Mouse (Mus musculus) limb, embryonic 13.5 days (tissue): Measurements from ENCODE around the gene Ifitm3. TPM values are rescaled to one million over a fixed set of nuclear protein-coding genes. Genes with fewer than 3 reads are reported as not detected.
A peak's percentile ranks its signal among the peaks of the same experiment; 100 is the strongest.
"Not testable (repeated sequence)": the region's sequence is repeated elsewhere in the genome, so short reads cannot be mapped to it uniquely, and the experiment has no call there.

Source experiments
- ATAC-seq: fragments of 200-750 bp; cut with Nextera tagmentation; 2 replicates; pipeline ENCODE4 v1.8.0; 2017; ENCODE audit warnings: low read depth, moderate number of reproducible peaks, moderate TSS enrichment; ENCODE audit not compliant: low FRiP score
- H3K27ac ChIP-seq: fragments of 300-500 bp; sonication (generic); 2 replicates; pipeline ENCODE4 v1.5.1; 2015; ENCODE audit warnings: inconsistent platforms, mild to moderate bottlenecking, moderate library complexity
- H3K27me3 ChIP-seq: fragments of 300-500 bp; sonication (generic); 2 replicates; pipeline ENCODE4 v1.6.1; 2015; ENCODE audit warnings: mild to moderate bottlenecking, inconsistent platforms
- H3K36me3 ChIP-seq: fragments of 300-500 bp; sonication (generic); 2 replicates; pipeline ENCODE4 v1.6.1; 2015; ENCODE audit warnings: inconsistent platforms, mild to moderate bottlenecking, moderate library complexity
- H3K4me1 ChIP-seq: fragments of 300-500 bp; sonication (generic); 2 replicates; pipeline ENCODE4 v1.6.1; 2015; ENCODE audit warnings: inconsistent platforms
- H3K4me2 ChIP-seq: fragments of 300-500 bp; sonication (generic); replicated peaks from 2 replicates; pipeline ENCODE4 v1.6.1; 2015; ENCODE audit warnings: inconsistent platforms, mild to moderate bottlenecking, moderate library complexity
- H3K4me3 ChIP-seq: fragments of 300-500 bp; sonication (generic); 2 replicates; pipeline ENCODE4 v1.5.1; 2015; ENCODE audit warnings: moderate library complexity, mild to moderate bottlenecking, inconsistent platforms
- H3K9ac ChIP-seq: fragments of 300-500 bp; sonication (generic); 2 replicates; pipeline ENCODE4 v1.6.1; 2015; ENCODE audit warnings: mild to moderate bottlenecking, inconsistent platforms
- H3K9me3 ChIP-seq: fragments of 300-500 bp; sonication (generic); 2 replicates; pipeline ENCODE4 v1.6.1; 2016; ENCODE audit warnings: inconsistent platforms
- WGBS: fragments of 180-500 bp; shearing (Covaris S2); methylation state at CpG from one replicate; pipeline ENCODE4 v1.1.7; 2015; 5-methylcytosine and 5-hydroxymethylcytosine counted together
- polyA plus RNA-seq: library from polyadenylated mRNA; unstranded; fragments of >200 nt; fragmentation: Nextera tagmentation; extraction: Ambion mirVana; gene quantifications from 2 replicates; pipeline ENCODE4 v1.2.1, GENCODE M21; 2015

The Ifitm3 gene
- polyA plus RNA-seq, 1 experiment from 2014 or later = 121 TPM

GRCm38 (mm10) chr7:141028831-141029230 is 18.3 kb upstream of the Ifitm3 start, which contains the start of gene Gm17387:
Gene Gm17387 (plus strand): TSS chr7:141029131.
- Histone ChIP-seq H3K4me1 (peaks cover 4% of the 10 kb centered on the region; the same call in 1 of the 2 replicates), H3K4me3 (no peak within 1 kb of the TSS), H3K27me3 (no peaks in the 10 kb centered on the region), H3K4me2 (no peak within 1 kb of the TSS), H3K9me3 (no peaks in the 10 kb centered on the region), H3K36me3 (no peaks in the 10 kb centered on the region), H3K9ac (no peak within 1 kb of the TSS), H3K27ac (no peak within 1 kb of the TSS)
- no peak for ATAC-seq
- WGBS = 92% methylated on average over 2 of the region's 2 CpGs

GRCm38 (mm10) chr7:141026740-141027098 is 16.1 kb upstream of the Ifitm3 start:
- Histone ChIP-seq H3K4me3 (no peak overlapping the region), H3K4me1 (no peaks in the 10 kb centered on the region), H3K27ac (no peak overlapping the region), H3K36me3 (no peaks in the 10 kb centered on the region), H3K9ac (no peak overlapping the region), H3K4me2 (no peak overlapping the region), H3K9me3 (no peaks in the 10 kb centered on the region), H3K27me3 (no peaks in the 10 kb centered on the region)
- ATAC-seq = no peak
- 71% methylated on average over 5 of the region's 5 CpGs for WGBS

- H3K9ac ChIP-seq = no peak overlapping the region
- no peak overlapping the region for H3K27ac ChIP-seq
- H3K9me3 ChIP-seq = no peaks in the 10 kb centered on the region
- H3K36me3 ChIP-seq = no peaks in the 10 kb centered on the region
- WGBS = 65% methylated on average over 6 of the region's 6 CpGs
- H3K27me3 ChIP-seq = no peaks in the 10 kb centered on the region
- H3K4me3 ChIP-seq = no peak overlapping the region
- no peaks in the 10 kb centered on the region for H3K4me1 ChIP-seq
- no peak for ATAC-seq
- no peak overlapping the region for H3K4me2 ChIP-seq
These were observed 15.6 kb upstream of the Ifitm3 start for GRCm38 (mm10) chr7:141026097-141026739.

GRCm38 (mm10) chr7:141024865-141025838 is 14.6 kb upstream of the Ifitm3 start:
- Histone ChIP-seq H3K9me3 (no peaks in the 10 kb centered on the region), H3K4me1 (no peaks in the 10 kb centered on the region), H3K9ac (no peak overlapping the region), H3K27ac (peak overlapping the region; percentile 33; the same call in 1 of the 2 replicates), H3K36me3 (no peaks in the 10 kb centered on the region), H3K4me3 (no peak overlapping the region), H3K27me3 (no peaks in the 10 kb centered on the region), H3K4me2 (no peak overlapping the region)
- no peak for ATAC-seq
- WGBS = 47% methylated on average over 6 of the region's 6 CpGs

GRCm38 (mm10) chr7:141021489-141022449 is 11.2 kb upstream of the Ifitm3 start:
- 79% methylated on average over 14 of the region's 14 CpGs for WGBS
- Histone ChIP-seq H3K9me3 (no peaks in the 10 kb centered on the region), H3K36me3 (no peaks in the 10 kb centered on the region), H3K4me3 (no peak overlapping the region), H3K27me3 (no peaks in the 10 kb centered on the region), H3K9ac (no peak overlapping the region), H3K4me2 (no peak overlapping the region), H3K27ac (no peak overlapping the region), H3K4me1 (no peaks in the 10 kb centered on the region)
- ATAC-seq = no peak

GRCm38 (mm10) chr7:141019028-141019427 is 8.5 kb upstream of the Ifitm3 start:
- no peaks in the 10 kb centered on the region for H3K27me3 ChIP-seq
- H3K9me3 ChIP-seq = 0 out of 2 replicates have a peak, but pooled peaks cover 4% of the 10 kb centered on the region
- no peak for ATAC-seq
- no peaks in the 10 kb centered on the region for H3K4me1 ChIP-seq
- H3K36me3 ChIP-seq = no peaks in the 10 kb centered on the region
- no peak overlapping the region for H3K4me2 ChIP-seq
- H3K27ac ChIP-seq = no peak overlapping the region
- WGBS = 94% methylated on average over 5 of the region's 5 CpGs
- no peak overlapping the region for H3K9ac ChIP-seq
- no peak overlapping the region for H3K4me3 ChIP-seq

GRCm38 (mm10) chr7:141017824-141018223 is 7.3 kb upstream of the Ifitm3 start, which contains the start of gene Ifitm6:
Gene Ifitm6 (minus strand): TSS chr7:141017924.
- not testable (repeated sequence) for H3K9me3 ChIP-seq, H3K27ac ChIP-seq, ATAC-seq, H3K4me2 ChIP-seq, H3K36me3 ChIP-seq, H3K4me3 ChIP-seq, H3K27me3 ChIP-seq, H3K9ac ChIP-seq, H3K4me1 ChIP-seq
- WGBS = 83% methylated on average over 1 of the region's 1 CpGs

GRCm38 (mm10) chr7:141016707-141017697 is 6.4 kb upstream of the Ifitm3 start:
- Histone ChIP-seq H3K9ac (no peak overlapping the region), H3K27me3 (no peaks in the 10 kb centered on the region), H3K4me1 (no peaks in the 10 kb centered on the region), H3K9me3 (0 out of 2 replicates have a peak, but pooled peaks cover 4% of the 10 kb centered on the region), H3K4me3 (no peak overlapping the region), H3K36me3 (no peaks in the 10 kb centered on the region), H3K27ac (no peak overlapping the region), H3K4me2 (no peak overlapping the region)
- WGBS = 82% methylated on average over 10 of the region's 10 CpGs
- ATAC-seq = no peak

GRCm38 (mm10) chr7:141011238-141011770 is 734 bp upstream of the Ifitm3 start:
- no peak overlapping the region for H3K4me3 ChIP-seq
- no peaks in the 10 kb centered on the region for H3K27me3 ChIP-seq
- 0 out of 2 replicates have a peak, but pooled peaks have one; percentile 6 for ATAC-seq
- H3K27ac ChIP-seq = peak overlapping the region; percentile 84
- 0 out of 2 replicates have a peak, but pooled peaks cover 4% of the 10 kb centered on the region for H3K9me3 ChIP-seq
- 86% methylated on average over 7 of the region's 7 CpGs for WGBS
- peaks cover 30% of the 10 kb centered on the region for H3K4me1 ChIP-seq
- no peaks in the 10 kb centered on the region for H3K36me3 ChIP-seq
- no peak overlapping the region; the same call in 1 of the 2 replicates for H3K9ac ChIP-seq
- peak overlapping the region; percentile 69; the same call in 1 of the 2 replicates for H3K4me2 ChIP-seq

- H3K27ac ChIP-seq = no peak overlapping the region
- 86% methylated on average over 9 of the region's 9 CpGs for WGBS
- H3K4me2 ChIP-seq = peak overlapping the region; percentile 69
- 0 out of 2 replicates have a peak, but pooled peaks cover 4% of the 10 kb centered on the region for H3K9me3 ChIP-seq
- no peaks in the 10 kb centered on the region for H3K36me3 ChIP-seq
- peaks cover 30% of the 10 kb centered on the region for H3K4me1 ChIP-seq
- no peak for ATAC-seq
- H3K9ac ChIP-seq = peak overlapping the region; percentile 63
- H3K27me3 ChIP-seq = no peaks in the 10 kb centered on the region
- peak overlapping the region; percentile 51 for H3K4me3 ChIP-seq
These were observed 905 bp downstream of the Ifitm3 start for GRCm38 (mm10) chr7:141009665-141010064.
